Mouse (Mus musculus) hindbrain, embryonic 11.5 days (tissue): ENCODE data around the gene Slc30a6. TPM values are rescaled to one million over a fixed set of nuclear protein-coding genes. Genes with fewer than 3 reads are reported as not detected.

Experiments used
- ATAC-seq: fragments of 200-750 bp; cut with Nextera tagmentation; 2 replicates; pipeline ENCODE4 v1.8.0; 2017; ENCODE audit warnings: mild to moderate bottlenecking, moderate TSS enrichment, moderate library complexity; ENCODE audit not compliant: low FRiP score
- DNase-seq: peaks from one replicate; pipeline ENCODE4 v3.0.0-alpha.2; 2015; ENCODE audit warnings: low spot score
- H3K27ac ChIP-seq: fragments of 300-500 bp; sonication (generic); 2 replicates; pipeline ENCODE4 v1.5.1; 2014; ENCODE audit warnings: mild to moderate bottlenecking, low read depth, low read length
- H3K27me3 ChIP-seq: fragments of 300-500 bp; sonication (generic); 2 replicates; pipeline ENCODE4 v1.6.1; 2014; ENCODE audit warnings: mild to moderate bottlenecking, low read length, moderate library complexity, mixed read lengths; ENCODE audit not compliant: control insufficient read depth, insufficient read depth
- H3K36me3 ChIP-seq: fragments of 300-500 bp; sonication (generic); 2 replicates; pipeline ENCODE4 v1.6.1; 2014; ENCODE audit warnings: mild to moderate bottlenecking, low read length, moderate library complexity, mixed read lengths; ENCODE audit not compliant: control insufficient read depth, insufficient read depth
- H3K4me1 ChIP-seq: fragments of 300-500 bp; sonication (generic); replicated peaks from 2 replicates; pipeline ENCODE4 v1.6.1; 2014; ENCODE audit warnings: low read length, mixed read lengths; ENCODE audit not compliant: control insufficient read depth, insufficient read depth
- H3K4me2 ChIP-seq: fragments of 300-500 bp; sonication (generic); replicated peaks from 2 replicates; pipeline ENCODE4 v1.6.1; 2014; ENCODE audit warnings: mild to moderate bottlenecking, low read depth, low read length
- H3K4me3 ChIP-seq: fragments of 300-500 bp; sonication (generic); 2 replicates; pipeline ENCODE4 v1.5.1; 2014; ENCODE audit warnings: low read depth, low read length
- H3K9ac ChIP-seq: fragments of 300-500 bp; sonication (generic); 2 replicates; pipeline ENCODE4 v1.6.1; 2014; ENCODE audit warnings: low read depth, low read length
- H3K9me3 ChIP-seq: fragments of 300-500 bp; sonication (generic); 2 replicates; pipeline ENCODE4 v1.6.1; 2016; ENCODE audit warnings: low read length; ENCODE audit not compliant: control insufficient read depth
- WGBS: fragments of 180-500 bp; shearing (Covaris S2); extraction: QIAGEN DNeasy Blood & Tissue Kit; methylation state at CpG from one replicate; pipeline ENCODE4 v1.1.7; 2014; 5-methylcytosine and 5-hydroxymethylcytosine counted together
- polyA plus RNA-seq: library from polyadenylated mRNA; unstranded; fragments of >200 nt; fragmentation: Nextera tagmentation; extraction: Ambion mirVana; gene quantifications from 2 replicates; pipeline ENCODE4 v1.2.1, GENCODE M21; 2014

Gene Slc30a6
- 29.8 and 30.0 TPM in 2 replicates for polyA plus RNA-seq

GRCm38 (mm10) chr17:74395383-74396065, at the start of gene Slc30a6:
TSS of gene Slc30a6 (plus strand) at chr17:74395608.
- under 1% methylated on average over 41 of the region's 41 CpGs for WGBS
- DNase-seq, result peak; percentile 97

GRCm38 (mm10) chr17:74363592-74363991, 31.8 kb upstream of the Slc30a6 start:
- 94% methylated on average over 1 of the region's 1 CpGs for WGBS
- no peak for DNase-seq
- no peak overlapping the region for H3K9ac ChIP-seq
- no peak overlapping the region for H3K27ac ChIP-seq
- no peak overlapping the region for H3K4me2 ChIP-seq
- peaks cover 3% of the 10 kb centered on the region; the same call in 1 of the 2 replicates for H3K36me3 ChIP-seq
- no peak overlapping the region for H3K4me3 ChIP-seq
- H3K4me1 ChIP-seq, result no peaks in the 10 kb centered on the region
- ATAC-seq, result no peak
- no peaks in the 10 kb centered on the region for H3K27me3 ChIP-seq
- H3K9me3 ChIP-seq, result no peaks in the 10 kb centered on the region

More at GRCm38 (mm10) chr17:74395383-74396065, at the start of gene Slc30a6:
- no peaks in the 10 kb centered on the region for H3K27me3 ChIP-seq
- no peaks in the 10 kb centered on the region for H3K36me3 ChIP-seq
- H3K27ac ChIP-seq, result peak within 1 kb of the TSS; percentile 74
- peak within 1 kb of the TSS; percentile 62 for H3K4me2 ChIP-seq
- H3K9me3 ChIP-seq, result no peaks in the 10 kb centered on the region
- H3K4me3 ChIP-seq, result peak within 1 kb of the TSS; percentile 71
- peak; percentile 99 for ATAC-seq
- peak within 1 kb of the TSS; percentile 82 for H3K9ac ChIP-seq
- no peaks in the 10 kb centered on the region; the same call in 1 of the 2 replicates for H3K4me1 ChIP-seq

- H3K27ac ChIP-seq, result no peak overlapping the region
- H3K27me3 ChIP-seq, result no peaks in the 10 kb centered on the region
- no peak overlapping the region for H3K9ac ChIP-seq
- ATAC-seq (no peak), DNase-seq (no peak)
- WGBS, result 91% methylated on average over 1 of the region's 1 CpGs
- no peak overlapping the region for H3K4me2 ChIP-seq
- H3K9me3 ChIP-seq, result no peaks in the 10 kb centered on the region
- peaks cover 10% of the 10 kb centered on the region; the same call in 1 of the 2 replicates for H3K36me3 ChIP-seq
- no peak overlapping the region for H3K4me3 ChIP-seq
- no peaks in the 10 kb centered on the region for H3K4me1 ChIP-seq
These were observed 18.5 kb upstream of the Slc30a6 start for GRCm38 (mm10) chr17:74376916-74377315.

GRCm38 (mm10) chr17:74386657-74387056, 8.8 kb upstream of the Slc30a6 start:
- Histone ChIP-seq H3K36me3 (peaks cover 9% of the 10 kb centered on the region; the same call in 1 of the 2 replicates), H3K9me3 (no peaks in the 10 kb centered on the region)
- no peak for DNase-seq

GRCm38 (mm10) chr17:74389847-74390246, 5.6 kb upstream of the Slc30a6 start:
- H3K9me3 ChIP-seq, result no peaks in the 10 kb centered on the region
- no peak overlapping the region for H3K4me3 ChIP-seq
- H3K9ac ChIP-seq, result no peak overlapping the region
- H3K27ac ChIP-seq, result no peak overlapping the region
- no peak overlapping the region for H3K4me2 ChIP-seq
- H3K36me3 ChIP-seq, result no peaks in the 10 kb centered on the region
- WGBS, result 82% methylated on average over 3 of the region's 3 CpGs
- DNase-seq, result no peak
- H3K4me1 ChIP-seq, result no peaks in the 10 kb centered on the region
- ATAC-seq, result no peak
- H3K27me3 ChIP-seq, result no peaks in the 10 kb centered on the region

More at GRCm38 (mm10) chr17:74386657-74387056, 8.8 kb upstream of the Slc30a6 start:
- Histone ChIP-seq H3K9ac (no peak overlapping the region), H3K4me3 (no peak overlapping the region), H3K27me3 (no peaks in the 10 kb centered on the region), H3K4me1 (no peaks in the 10 kb centered on the region), H3K27ac (no peak overlapping the region), H3K4me2 (no peak overlapping the region)
- ATAC-seq, result no peak

- Histone ChIP-seq H3K4me2 (no peak overlapping the region), H3K9ac (no peak overlapping the region), H3K4me1 (no peaks in the 10 kb centered on the region; the same call in 1 of the 2 replicates), H3K27me3 (no peaks in the 10 kb centered on the region), H3K36me3 (no peaks in the 10 kb centered on the region), H3K4me3 (no peak overlapping the region), H3K27ac (no peak overlapping the region), H3K9me3 (no peaks in the 10 kb centered on the region)
- ATAC-seq, result no peak; the same call in 1 of the 2 replicates
- DNase-seq, result no peak
- 84% methylated on average over 2 of the region's 2 CpGs for WGBS
These were observed 1.0 kb upstream of the Slc30a6 start for GRCm38 (mm10) chr17:74394381-74394780.

- no peaks in the 10 kb centered on the region for H3K36me3 ChIP-seq
- no peaks in the 10 kb centered on the region for H3K9me3 ChIP-seq
- ATAC-seq (peak; percentile 47), DNase-seq (no peak)
- no peak overlapping the region for H3K27ac ChIP-seq
- 31% methylated on average over 16 of the region's 16 CpGs for WGBS
- H3K9ac ChIP-seq, result peak overlapping the region; percentile 82; the same call in 1 of the 2 replicates
- peak overlapping the region; percentile 71 for H3K4me3 ChIP-seq
- H3K4me1 ChIP-seq, result no peaks in the 10 kb centered on the region; the same call in 1 of the 2 replicates
- no peaks in the 10 kb centered on the region for H3K27me3 ChIP-seq
- H3K4me2 ChIP-seq, result peak overlapping the region; percentile 62
These were observed 553 bp upstream of the Slc30a6 start for GRCm38 (mm10) chr17:74394855-74395254.

- Histone ChIP-seq H3K4me3 (no peak overlapping the region), H3K27me3 (no peaks in the 10 kb centered on the region), H3K36me3 (no peaks in the 10 kb centered on the region), H3K4me2 (no peak overlapping the region), H3K9me3 (no peaks in the 10 kb centered on the region), H3K9ac (0 out of 2 replicates have a peak overlapping the region, but pooled peaks have one; percentile 7), H3K4me1 (no peaks in the 10 kb centered on the region; the same call in 1 of the 2 replicates), H3K27ac (no peak overlapping the region)
- ATAC-seq (no peak), DNase-seq (no peak)
- 87% methylated on average over 4 of the region's 4 CpGs for WGBS
These were observed 1.4 kb downstream of the Slc30a6 start for GRCm38 (mm10) chr17:74396766-74397165.

- no peak for DNase-seq
- Histone ChIP-seq H3K4me2 (no peak overlapping the region), H3K4me3 (no peak overlapping the region), H3K27me3 (no peaks in the 10 kb centered on the region), H3K9ac (no peak overlapping the region), H3K36me3 (no peaks in the 10 kb centered on the region), H3K9me3 (no peaks in the 10 kb centered on the region), H3K4me1 (no peaks in the 10 kb centered on the region; the same call in 1 of the 2 replicates), H3K27ac (no peak overlapping the region)
- ATAC-seq, result no peak
- 88% methylated on average over 2 of the region's 2 CpGs for WGBS
These were observed 1.8 kb downstream of the Slc30a6 start for GRCm38 (mm10) chr17:74397173-74397572.
